Mouse (Mus musculus) lung, embryonic 15.5 days (tissue): ENCODE data around the gene Zfp105. TPM values are rescaled to one million over a fixed set of nuclear protein-coding genes. Genes with fewer than 3 reads are reported as not detected.

ENCODE experiments used
- polyA plus RNA-seq: library from polyadenylated mRNA; unstranded; fragments of >200 nt; fragmentation: Nextera tagmentation; extraction: Ambion mirVana; gene quantifications from 2 replicates; pipeline ENCODE4 v1.2.1, GENCODE M21; 2015

Zfp105 gene
- polyA plus RNA-seq, 1 experiment from 2014 or later = 21.3 TPM

Other genes starting within 250 kb of the Zfp105 start
- 0.04 and 0.05 TPM in 2 replicates for gene Topaz1, start 175.7 kb upstream of the Zfp105 start, polyA plus RNA-seq
- 5.9 and 6.2 TPM in 2 replicates for gene Tcaim, start 117.5 kb upstream of the Zfp105 start, polyA plus RNA-seq
- 0.38 and 1.1 TPM in 2 replicates for gene Gm35549, start 79.0 kb upstream of the Zfp105 start, polyA plus RNA-seq
- gene Zfp445, start 57.1 kb upstream of the Zfp105 start, polyA plus RNA-seq = 65.6 and 67.1 TPM in 2 replicates
- gene Zkscan7, start 37.4 kb upstream of the Zfp105 start, polyA plus RNA-seq = 3.5 and 4.7 TPM in 2 replicates
- 28.9 and 31.6 TPM in 2 replicates for gene 1110059G10Rik, start 27.9 kb downstream of the Zfp105 start, polyA plus RNA-seq
- 69.7 and 72.0 TPM in 2 replicates for gene Kif15, start 28.0 kb downstream of the Zfp105 start, polyA plus RNA-seq
- gene Tmem42, start 98.3 kb downstream of the Zfp105 start, polyA plus RNA-seq = 19.3 and 21.4 TPM in 2 replicates
- 0.27 and 0.40 TPM in 2 replicates for gene Tgm4, start 111.7 kb downstream of the Zfp105 start, polyA plus RNA-seq
- gene Zdhhc3, start 190.1 kb downstream of the Zfp105 start, polyA plus RNA-seq = 70.2 and 73.1 TPM in 2 replicates
- gene Exosc7, start 190.1 kb downstream of the Zfp105 start, polyA plus RNA-seq = 117 and 124 TPM in 2 replicates
- 1.7 and 3.1 TPM in 2 replicates for gene Clec3b, start 227.9 kb downstream of the Zfp105 start, polyA plus RNA-seq